Mouse (Mus musculus) layer of hippocampus, adult 11-12 months (tissue): ENCODE results near the gene Trpd52l3.

Experiments
- DNase-seq: peaks from one replicate; pipeline ENCODE4 v3.0.0; 2022; ENCODE audit warnings: low spot score

Gene Trpd52l3

DNA sequence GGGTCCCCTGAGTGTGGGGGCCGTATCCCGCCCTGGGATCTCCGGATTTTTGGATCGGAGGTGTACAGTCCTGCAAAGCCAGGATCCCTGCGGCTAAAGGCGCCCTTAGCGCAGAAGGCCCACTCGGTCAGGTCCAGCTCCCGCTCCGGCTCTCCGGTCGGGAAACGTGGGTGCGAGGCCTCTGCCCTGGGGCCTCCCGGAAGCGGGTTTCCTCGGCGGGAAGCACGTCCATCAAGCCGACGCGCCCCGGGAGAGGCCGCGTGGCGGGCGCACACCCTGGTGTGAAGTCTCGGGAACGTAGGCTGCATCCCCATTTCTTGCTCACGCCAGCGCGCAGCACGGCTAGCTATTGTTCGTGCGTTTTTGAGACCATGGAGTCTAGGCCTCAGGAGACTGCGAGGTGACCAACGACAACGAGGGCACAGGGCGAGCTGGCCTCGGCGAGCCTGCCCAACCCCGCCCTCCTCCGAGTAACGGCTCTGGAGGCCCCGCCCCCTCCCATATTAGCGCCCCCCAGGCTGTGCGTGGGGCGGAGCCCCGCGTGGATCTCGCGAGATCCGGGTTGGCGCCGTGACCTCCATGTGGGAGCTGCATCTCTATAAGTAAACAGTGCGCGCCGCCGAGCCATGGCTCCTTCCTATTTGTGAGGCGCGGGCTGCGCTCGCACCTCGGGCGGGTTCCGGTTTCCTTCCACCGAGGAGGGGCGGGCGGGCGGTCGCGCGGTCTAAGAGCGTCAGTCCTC is 26.5 kb downstream of the Trpd52l3 start, which contains the start of gene Uhrf2:
Uhrf2 (plus strand) TSS at position 620 of the 742 bp plus-strand sequence.
- peak; percentile 96 for DNase-seq

DNA sequence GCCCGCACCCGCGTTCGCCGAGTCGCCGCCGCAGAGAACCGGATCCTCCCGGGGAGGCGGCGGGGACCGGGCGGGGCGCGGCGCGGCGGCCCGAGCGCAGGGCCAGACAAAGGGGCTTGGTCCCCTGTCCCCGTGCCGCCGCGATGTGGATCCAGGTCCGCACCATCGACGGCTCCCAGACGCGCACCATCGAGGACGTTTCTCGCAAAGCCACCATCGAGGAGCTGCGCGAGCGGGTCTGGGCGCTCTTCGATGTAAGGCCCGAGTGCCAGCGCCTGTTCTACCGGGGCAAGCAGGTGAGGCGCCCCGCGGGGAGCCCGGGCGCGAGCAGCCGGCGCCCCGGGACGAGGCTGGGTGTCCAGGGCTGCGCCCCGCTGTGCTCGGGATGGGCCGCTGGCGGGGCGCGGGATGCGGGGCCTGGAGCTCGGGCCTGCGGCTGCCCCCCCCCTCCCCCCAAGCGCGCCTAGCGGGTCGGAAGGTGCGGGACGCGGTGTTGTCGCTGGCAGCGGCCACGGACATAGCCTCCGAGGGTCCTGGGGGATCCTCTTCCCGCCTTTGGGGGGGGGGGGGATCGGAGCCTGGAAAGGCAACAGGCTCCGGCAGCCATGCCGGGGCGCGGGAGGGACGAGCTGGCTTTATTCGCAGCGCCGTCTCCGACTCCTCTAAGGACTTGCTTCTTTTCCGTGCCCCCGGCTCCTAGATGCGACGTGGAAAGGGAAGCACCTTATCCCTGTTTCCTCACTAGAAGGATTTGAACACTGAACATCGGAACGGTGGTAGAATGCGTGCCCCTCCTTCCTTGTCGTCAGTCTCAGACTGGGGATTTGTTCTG is 27.3 kb downstream of the Trpd52l3 start:
- no peak for DNase-seq

DNA sequence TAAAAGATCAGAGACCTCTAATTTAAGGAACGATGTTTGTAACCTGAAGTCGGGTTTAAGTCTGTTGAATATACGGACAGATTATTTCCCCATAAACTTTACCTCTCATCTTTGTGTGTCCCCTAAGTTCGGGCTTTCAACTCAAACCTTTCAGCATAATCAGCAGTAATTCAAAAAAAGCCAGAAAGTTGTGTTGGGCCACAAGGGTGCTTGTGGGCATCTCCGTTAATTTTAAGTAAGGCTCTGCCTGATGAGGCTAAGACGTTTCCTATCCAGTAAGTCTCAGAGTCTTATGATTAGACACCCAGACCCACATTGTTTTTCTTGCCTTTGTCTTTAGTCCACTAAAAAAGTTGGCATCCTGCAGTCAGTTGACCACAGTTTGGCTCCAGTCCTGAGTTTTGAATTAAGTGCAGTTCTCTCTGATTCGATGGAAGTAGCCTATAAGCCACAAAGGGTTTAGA is 27.9 kb downstream of the Trpd52l3 start:
- no peak for DNase-seq

DNA sequence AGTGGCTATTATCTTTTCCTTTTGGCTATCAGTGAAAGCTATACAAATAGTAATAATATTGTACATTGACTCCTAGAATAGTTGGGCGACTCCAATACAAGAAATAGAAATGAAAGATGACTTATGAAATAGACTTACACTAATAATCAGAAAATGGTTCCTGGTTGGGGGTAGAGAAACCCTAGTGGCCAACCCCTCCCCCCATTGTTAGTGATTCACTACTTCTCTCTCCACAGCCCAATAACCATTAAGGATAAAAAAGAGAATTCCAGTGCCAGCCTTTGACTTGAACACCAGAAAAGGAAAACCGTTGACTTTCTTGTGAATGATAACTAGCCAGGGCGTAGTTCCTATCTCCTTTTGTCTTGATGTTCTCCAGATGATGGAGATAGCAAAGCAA is 28.6 kb downstream of the Trpd52l3 start:
- no peak for DNase-seq

DNA sequence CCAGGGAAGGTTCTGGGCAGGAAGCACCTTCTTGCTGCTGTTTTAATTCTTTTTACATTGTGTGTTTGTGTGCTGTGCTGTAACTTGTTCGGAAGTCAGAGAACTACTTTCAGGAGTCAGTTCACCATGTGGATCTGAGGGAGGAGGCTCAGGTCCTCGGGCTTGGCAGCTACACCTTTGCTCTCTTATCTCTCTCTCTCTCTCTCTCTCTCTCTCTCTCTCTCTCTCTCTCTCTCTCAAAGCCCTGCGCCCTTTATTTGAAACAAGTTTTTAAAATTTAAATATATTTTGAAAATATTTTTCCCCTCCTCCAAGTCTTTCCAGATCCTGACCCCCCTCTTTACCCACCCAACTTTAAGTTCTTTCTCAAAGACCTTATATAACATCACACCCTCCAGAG is 31.8 kb downstream of the Trpd52l3 start:
- DNase-seq = no peak

DNA sequence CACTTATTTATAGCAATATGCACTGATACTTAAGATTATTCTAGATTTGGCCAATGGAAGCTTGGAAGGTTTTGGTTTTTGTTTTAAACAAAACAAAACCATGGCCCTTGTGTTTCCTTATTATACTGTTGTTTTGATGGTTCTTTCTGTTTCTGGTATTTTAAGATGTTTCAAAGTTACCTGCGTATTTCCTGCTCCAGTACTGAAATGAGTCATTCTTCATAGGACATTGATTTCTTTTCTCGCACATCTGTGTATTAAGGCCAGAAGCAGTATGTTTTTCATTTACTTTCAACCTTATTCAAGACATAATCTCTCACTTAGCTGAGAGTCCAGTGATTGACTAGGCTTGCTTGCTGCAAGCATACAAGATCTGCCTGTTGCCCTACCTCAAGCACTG is 40.1 kb downstream of the Trpd52l3 start:
- no peak for DNase-seq

DNA sequence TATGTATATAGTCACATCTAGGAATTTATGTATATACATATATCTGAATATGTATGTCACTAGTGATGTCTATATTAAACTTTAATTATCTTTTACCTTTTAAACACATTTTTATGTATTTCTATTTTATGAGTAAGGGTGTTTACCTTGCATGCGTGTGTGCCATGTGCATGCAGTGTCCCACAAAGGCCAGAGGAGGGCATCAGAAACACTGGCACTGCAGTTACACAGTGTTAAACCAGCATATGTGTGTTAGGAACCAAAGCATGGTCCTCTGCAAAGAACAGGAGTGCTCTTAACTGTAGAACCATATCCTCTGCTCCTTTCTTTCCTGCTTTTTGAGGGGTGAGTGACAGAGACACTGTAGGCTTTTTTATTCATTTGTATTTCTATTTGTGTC is 41.0 kb downstream of the Trpd52l3 start:
- no peak for DNase-seq

DNA sequence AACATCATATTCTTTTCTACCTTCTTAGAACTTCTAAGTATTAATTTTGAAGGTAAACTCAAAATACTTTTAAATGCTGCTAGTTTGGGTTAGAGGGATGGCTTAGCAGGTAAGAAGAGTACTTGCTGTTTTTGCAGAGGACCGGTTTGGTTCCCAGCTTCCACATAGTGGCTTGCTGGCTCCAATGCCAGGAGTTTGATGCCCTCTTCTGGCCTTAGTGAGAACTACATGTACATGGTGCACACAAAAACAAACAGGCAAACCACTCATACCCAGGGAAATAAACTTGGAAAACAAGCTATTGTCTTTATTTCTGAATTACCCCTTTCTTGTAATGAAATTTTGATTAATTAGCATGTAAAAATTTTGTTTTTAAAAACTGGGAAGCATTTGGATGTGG is 42.3 kb downstream of the Trpd52l3 start:
- no peak for DNase-seq

DNA sequence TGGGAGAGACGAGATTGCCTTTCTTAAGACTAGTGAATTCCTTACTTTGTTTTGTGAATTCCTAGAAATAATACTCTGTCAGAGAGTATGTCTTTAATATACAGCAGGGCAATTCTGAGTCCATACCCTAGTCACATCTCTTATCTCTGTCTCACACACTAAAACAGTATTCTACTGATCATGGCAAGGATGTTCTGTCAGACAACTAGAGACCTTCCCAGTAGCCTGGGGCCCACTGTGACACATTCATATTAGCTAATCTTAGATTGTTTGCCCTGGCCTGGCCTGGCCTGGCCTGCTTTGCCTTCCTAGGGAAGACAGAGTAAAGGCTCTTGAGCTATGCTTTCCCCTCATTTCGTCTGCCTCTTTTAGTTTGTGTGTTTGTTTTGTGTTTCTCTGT is 47.0 kb downstream of the Trpd52l3 start:
- DNase-seq = no peak

DNA sequence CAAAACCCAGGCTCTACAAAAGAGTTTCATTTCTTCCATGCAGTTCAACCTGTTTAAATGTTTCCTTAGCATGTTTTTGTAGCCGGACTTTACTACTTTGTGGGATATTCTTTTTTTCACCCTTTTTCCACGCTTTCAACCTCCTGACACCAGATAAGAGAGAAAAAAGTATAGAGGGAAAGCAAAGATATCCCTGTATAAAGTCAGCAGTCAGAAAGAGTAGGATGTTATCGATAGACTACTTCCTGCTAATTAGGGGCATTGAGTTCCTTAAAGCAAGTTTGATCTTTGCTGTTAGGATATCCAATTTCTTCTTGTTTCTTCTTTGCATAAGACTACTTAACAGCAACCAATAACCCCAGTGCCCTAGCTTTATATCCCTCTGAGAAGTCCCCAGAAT is 47.9 kb downstream of the Trpd52l3 start:
- DNase-seq = no peak

DNA sequence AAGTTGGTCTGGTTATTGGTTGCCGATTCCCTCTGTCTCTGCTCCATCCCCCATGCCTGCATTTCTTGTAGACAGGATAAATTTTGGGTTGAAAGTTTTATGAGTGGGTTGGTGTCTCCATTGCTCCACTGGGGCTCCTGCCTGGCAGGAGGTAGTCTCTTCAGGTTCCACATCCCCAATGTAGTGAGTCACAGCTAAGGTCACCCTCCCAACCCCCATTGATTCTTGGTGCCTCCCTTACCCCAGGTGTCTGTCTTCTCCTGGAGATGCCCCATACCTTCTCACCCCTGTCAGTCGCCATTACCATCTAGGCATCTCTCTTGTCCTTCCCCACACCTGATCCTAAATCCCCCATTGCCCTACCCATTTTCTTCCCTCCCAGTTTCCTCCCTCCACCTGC is 50.6 kb downstream of the Trpd52l3 start:
- no peak for DNase-seq
